Mouse (Mus musculus) intestine, embryonic 15.5 days (tissue): ENCODE measurements around the gene Eif2b5. TPM values are rescaled to one million over a fixed set of nuclear protein-coding genes. Genes with fewer than 3 reads are reported as not detected.
A peak's percentile ranks its signal among the peaks of the same experiment; 100 is the strongest.

Experiments used
- ATAC-seq: fragments of 200-750 bp; cut with Nextera tagmentation; 2 replicates; pipeline ENCODE4 v1.8.0; 2017; ENCODE audit warnings: moderate TSS enrichment, moderate library complexity
- H3K27ac ChIP-seq: fragments of 300-500 bp; sonication (generic); 2 replicates; pipeline ENCODE4 v1.5.1; 2015; ENCODE audit warnings: mild to moderate bottlenecking, inconsistent platforms
- H3K27me3 ChIP-seq: fragments of 300-500 bp; sonication (generic); replicated peaks from 2 replicates; pipeline ENCODE4 v1.6.1; 2015; ENCODE audit warnings: inconsistent platforms
- H3K36me3 ChIP-seq: fragments of 300-500 bp; sonication (generic); 2 replicates; pipeline ENCODE4 v1.6.1; 2015; ENCODE audit warnings: inconsistent platforms
- H3K4me1 ChIP-seq: fragments of 300-500 bp; sonication (generic); replicated peaks from 2 replicates; pipeline ENCODE4 v1.6.1; 2015; ENCODE audit warnings: inconsistent platforms
- H3K4me2 ChIP-seq: fragments of 300-500 bp; sonication (generic); replicated peaks from 2 replicates; pipeline ENCODE4 v1.6.1; 2015; ENCODE audit warnings: mild to moderate bottlenecking, inconsistent platforms
- H3K4me3 ChIP-seq: fragments of 300-500 bp; sonication (generic); replicated peaks from 2 replicates; pipeline ENCODE4 v1.5.1; 2015; ENCODE audit warnings: inconsistent platforms
- H3K9ac ChIP-seq: fragments of 300-500 bp; sonication (generic); 2 replicates; pipeline ENCODE4 v1.6.1; 2015; ENCODE audit warnings: inconsistent platforms
- H3K9me3 ChIP-seq: fragments of 300-500 bp; sonication (generic); 2 replicates; pipeline ENCODE4 v1.6.1; 2016; ENCODE audit warnings: inconsistent platforms
- WGBS: fragments of 180-500 bp; shearing (Covaris S2); methylation state at CpG from one replicate; pipeline ENCODE4 v1.1.7; 2015; 5-methylcytosine and 5-hydroxymethylcytosine counted together
- polyA plus RNA-seq: library from polyadenylated mRNA; unstranded; fragments of >200 nt; fragmentation: Nextera tagmentation; extraction: Ambion mirVana; gene quantifications from 2 replicates; pipeline ENCODE4 v1.2.1, GENCODE M21; 2015

The Eif2b5 gene
- polyA plus RNA-seq, 1 experiment from 2014 or later: 102 TPM

DNA sequence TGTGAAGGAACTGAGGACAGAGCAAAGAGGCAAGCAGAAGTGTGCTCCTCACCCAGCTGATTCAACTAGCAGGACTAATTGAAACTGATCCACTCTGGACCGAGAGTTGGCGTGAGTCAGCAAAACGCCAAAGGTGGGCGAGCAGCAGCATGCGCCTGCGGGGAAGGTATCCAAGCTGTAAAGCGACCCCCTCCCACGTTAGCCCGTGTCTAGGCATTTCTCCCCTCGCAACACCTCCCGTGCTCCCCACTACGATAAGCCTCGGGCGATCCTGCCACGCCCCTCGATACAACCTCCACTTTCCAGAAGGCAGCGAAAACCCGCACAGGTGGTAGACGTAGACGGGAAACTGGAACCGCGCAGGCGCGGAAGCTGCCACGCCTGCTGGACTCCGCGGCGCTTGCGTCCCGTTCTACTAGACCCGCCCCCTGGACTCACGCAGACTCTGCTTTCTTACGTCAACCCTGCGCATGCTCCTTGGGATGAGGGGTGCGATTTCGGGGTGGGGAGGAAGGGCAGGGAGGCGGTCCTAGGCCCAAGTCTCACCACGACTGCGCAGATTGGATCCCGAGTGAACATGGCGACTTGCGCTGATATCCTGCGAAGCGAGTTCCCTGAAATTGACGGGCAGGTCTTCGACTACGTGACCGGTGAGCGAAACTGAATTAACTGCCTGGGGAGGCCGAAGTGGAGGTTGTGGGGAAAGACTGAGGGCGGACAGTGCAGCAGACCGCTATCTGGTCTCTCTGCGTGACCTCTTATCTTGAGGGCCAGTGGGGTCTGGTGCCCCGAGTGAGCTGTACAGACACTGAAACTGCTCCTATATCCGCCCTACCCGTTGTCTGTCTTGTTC, 49.7 kb downstream of the Eif2b5 start, which contains the start of gene Abcf3:
Abcf3 (plus strand) TSS at position 482 of the 853 bp plus-strand sequence.
- no peaks in the 10 kb centered on the region for H3K27me3 ChIP-seq
- H3K36me3 ChIP-seq: peaks cover 33% of the 10 kb centered on the region
- H3K4me2 ChIP-seq: peak within 1 kb of the TSS; percentile 76
- peak within 1 kb of the TSS; percentile 82 for H3K27ac ChIP-seq
- peak; percentile 99 for ATAC-seq
- under 1% methylated on average over 56 of the region's 56 CpGs for WGBS
- H3K4me1 ChIP-seq: peaks cover 13% of the 10 kb centered on the region
- peak within 1 kb of the TSS; percentile 76 for H3K9ac ChIP-seq
- no peaks in the 10 kb centered on the region for H3K9me3 ChIP-seq
- peak within 1 kb of the TSS; percentile 70 for H3K4me3 ChIP-seq

DNA sequence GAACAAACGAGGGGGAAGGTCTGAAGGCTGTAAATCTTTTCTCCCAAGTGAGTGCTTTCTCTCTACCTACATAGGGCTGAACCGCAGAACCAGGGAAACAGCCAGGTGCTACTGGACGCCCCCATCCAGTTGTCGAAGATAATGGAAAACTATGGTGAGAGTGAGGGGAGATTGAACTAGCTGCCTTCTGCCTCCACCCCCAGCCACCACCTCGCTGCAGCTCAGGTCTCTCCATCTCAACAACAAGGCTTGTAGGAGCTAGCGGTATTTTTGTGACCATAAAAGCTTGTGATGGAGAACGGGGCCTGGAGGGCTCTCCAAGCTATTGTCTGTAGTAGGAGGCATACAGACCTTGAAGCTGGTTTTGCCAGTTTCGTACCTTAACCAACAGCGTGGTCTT, 50.5 kb downstream of the Eif2b5 start:
- Histone ChIP-seq H3K27me3 (no peaks in the 10 kb centered on the region), H3K36me3 (peaks cover 28% of the 10 kb centered on the region), H3K9me3 (no peaks in the 10 kb centered on the region), H3K4me3 (peak overlapping the region; percentile 70), H3K4me1 (peaks cover 13% of the 10 kb centered on the region), H3K4me2 (peak overlapping the region; percentile 76), H3K27ac (no peak overlapping the region), H3K9ac (peak overlapping the region; percentile 76)
- WGBS: 45% methylated on average over 9 of the region's 9 CpGs
- ATAC-seq: no peak

DNA sequence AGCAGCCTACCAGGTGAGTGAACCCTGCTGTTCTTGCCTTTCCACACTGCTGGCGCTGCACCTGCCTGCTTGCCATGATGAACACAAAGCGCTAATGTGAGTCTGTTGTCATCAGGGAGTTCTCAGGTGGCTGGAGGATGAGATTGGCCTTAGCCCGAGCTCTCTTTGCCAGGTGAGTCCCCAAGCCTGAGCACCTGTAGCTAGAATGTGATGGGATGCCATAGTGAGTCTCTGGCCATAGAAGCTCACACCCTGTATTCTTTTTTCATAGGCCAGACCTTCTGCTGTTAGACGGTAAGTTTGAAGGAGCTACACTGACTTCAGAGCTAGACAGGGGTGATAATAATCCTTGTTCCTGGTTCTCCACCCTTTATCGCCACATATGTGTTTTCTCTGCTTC, 53.1 kb downstream of the Eif2b5 start:
- Histone ChIP-seq H3K9me3 (no peaks in the 10 kb centered on the region), H3K4me3 (no peak overlapping the region), H3K27me3 (no peaks in the 10 kb centered on the region), H3K9ac (no peak overlapping the region), H3K4me2 (no peak overlapping the region), H3K27ac (no peak overlapping the region), H3K36me3 (peaks cover 26% of the 10 kb centered on the region), H3K4me1 (peaks cover 13% of the 10 kb centered on the region)
- ATAC-seq: no peak
- 94% methylated on average over 5 of the region's 5 CpGs for WGBS

DNA sequence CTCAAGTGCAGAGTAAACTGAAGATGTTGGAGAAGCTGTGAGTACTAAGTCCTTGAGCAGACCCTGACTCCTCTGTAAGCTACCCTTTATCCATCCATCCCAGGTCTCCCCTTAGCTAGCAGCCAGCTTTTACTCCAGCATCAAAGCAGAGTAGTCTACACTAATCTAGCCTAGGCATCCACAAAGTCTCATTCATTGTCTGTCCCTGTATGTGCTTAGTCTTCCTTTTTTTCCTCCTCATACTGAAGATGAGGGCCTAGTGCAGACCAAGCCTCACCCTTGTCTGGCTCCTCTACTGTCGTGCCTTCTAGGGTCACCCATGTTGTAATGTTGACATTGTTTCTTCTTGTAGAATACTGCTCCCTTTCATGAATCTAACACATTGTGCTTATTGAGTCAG, 54.0 kb downstream of the Eif2b5 start:
- no peak overlapping the region for H3K4me3 ChIP-seq
- H3K9me3 ChIP-seq: no peaks in the 10 kb centered on the region
- 88% methylated on average over 1 of the region's 1 CpGs for WGBS
- H3K36me3 ChIP-seq: peaks cover 29% of the 10 kb centered on the region
- H3K4me1 ChIP-seq: peaks cover 10% of the 10 kb centered on the region
- ATAC-seq: no peak
- no peaks in the 10 kb centered on the region for H3K27me3 ChIP-seq
- no peak overlapping the region for H3K9ac ChIP-seq
- no peak overlapping the region for H3K4me2 ChIP-seq
- no peak overlapping the region for H3K27ac ChIP-seq

DNA sequence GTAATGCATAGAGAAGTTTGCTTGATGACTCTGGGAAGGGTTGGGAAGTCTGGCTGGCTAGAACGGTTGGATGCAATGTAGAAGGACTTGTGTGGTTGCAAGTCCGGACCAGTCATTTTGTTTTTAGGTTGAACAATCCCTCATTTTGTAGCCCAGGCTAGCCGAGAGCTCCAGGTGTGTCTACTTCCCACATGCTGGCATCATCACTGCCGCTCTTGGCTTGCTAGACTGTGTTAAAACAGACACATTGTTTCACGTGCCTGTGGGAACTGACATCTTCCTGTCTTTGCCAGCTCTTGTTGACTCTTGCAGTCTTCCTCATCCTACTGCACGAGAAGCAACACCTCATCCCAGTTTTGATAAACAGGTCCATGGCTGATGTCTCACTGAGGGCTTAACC, 56.4 kb downstream of the Eif2b5 start:
- peaks cover 47% of the 10 kb centered on the region for H3K36me3 ChIP-seq
- 90% methylated on average over 6 of the region's 6 CpGs for WGBS
- H3K4me2 ChIP-seq: no peak overlapping the region
- H3K4me1 ChIP-seq: no peaks in the 10 kb centered on the region
- ATAC-seq: no peak
- no peaks in the 10 kb centered on the region for H3K9me3 ChIP-seq
- H3K4me3 ChIP-seq: no peak overlapping the region
- no peak overlapping the region for H3K27ac ChIP-seq
- H3K9ac ChIP-seq: no peak overlapping the region
- no peaks in the 10 kb centered on the region for H3K27me3 ChIP-seq

DNA sequence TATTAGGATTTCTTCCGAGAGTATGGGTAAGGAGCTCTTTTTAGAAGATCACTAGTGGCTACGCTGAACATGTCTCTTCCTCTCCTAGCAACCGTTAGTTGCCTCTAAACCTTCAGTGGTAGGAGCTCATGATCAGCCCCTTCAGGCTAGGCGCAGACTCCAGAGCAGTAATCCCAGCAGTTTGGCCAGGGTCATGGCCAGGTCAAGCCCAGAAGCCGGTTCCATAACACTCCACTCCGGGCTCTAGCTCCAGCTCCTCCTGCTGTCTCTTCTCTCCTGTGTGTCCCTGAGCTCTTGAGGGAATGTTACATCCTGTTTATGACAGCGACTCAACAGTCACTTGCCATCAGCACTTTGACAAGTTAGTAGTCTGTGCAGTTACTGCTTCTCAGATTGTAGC, 58.8 kb downstream of the Eif2b5 start:
- no peak for ATAC-seq
- Histone ChIP-seq H3K27ac (no peak overlapping the region), H3K27me3 (no peaks in the 10 kb centered on the region), H3K4me2 (no peak overlapping the region), H3K36me3 (peaks cover 40% of the 10 kb centered on the region), H3K4me3 (no peak overlapping the region), H3K9me3 (no peaks in the 10 kb centered on the region), H3K4me1 (no peaks in the 10 kb centered on the region), H3K9ac (no peak overlapping the region)
- WGBS: 56% methylated on average over 7 of the region's 7 CpGs

Other genes starting within 250 kb of the Eif2b5 start
- 94.5 and 95.5 TPM in 2 replicates for gene Parl, start 196.4 kb upstream of the Eif2b5 start, polyA plus RNA-seq
- not detected in 2 replicates for gene Cyp2ab1, start 173.4 kb upstream of the Eif2b5 start, polyA plus RNA-seq
- 39.4 and 40.0 TPM in 2 replicates for gene Abcc5, start 72.4 kb upstream of the Eif2b5 start, polyA plus RNA-seq
- 18.1 and 19.5 TPM in 2 replicates for gene Dvl3, start 18.2 kb downstream of the Eif2b5 start, polyA plus RNA-seq
- gene Ap2m1, start 36.7 kb downstream of the Eif2b5 start, polyA plus RNA-seq: 614 and 624 TPM in 2 replicates
- gene Abcf3, start 49.8 kb downstream of the Eif2b5 start, polyA plus RNA-seq: 58.6 and 59.0 TPM in 2 replicates
- gene Vwa5b2, start 90.7 kb downstream of the Eif2b5 start, polyA plus RNA-seq: 5.5 and 7.0 TPM in 2 replicates
- 32.0 and 37.2 TPM in 2 replicates for gene Eef1akmt4, start 112.8 kb downstream of the Eif2b5 start, polyA plus RNA-seq
- 0.19 TPM in 1 of 2 replicates, not detected in the other for gene Gm49333, start 112.8 kb downstream of the Eif2b5 start, polyA plus RNA-seq
- gene Alg3, start 112.9 kb downstream of the Eif2b5 start, polyA plus RNA-seq: 40.1 and 46.0 TPM in 2 replicates
- 0.83 and 0.97 TPM in 2 replicates for gene Camk2n2, start 122.5 kb downstream of the Eif2b5 start, polyA plus RNA-seq
- gene Ece2, start 131.0 kb downstream of the Eif2b5 start, polyA plus RNA-seq: 1.3 and 1.6 TPM in 2 replicates
- gene Psmd2, start 152.8 kb downstream of the Eif2b5 start, polyA plus RNA-seq: 283 and 284 TPM in 2 replicates
- gene Eif4g1, start 169.5 kb downstream of the Eif2b5 start, polyA plus RNA-seq: 183 and 196 TPM in 2 replicates
- gene Fam131a, start 194.4 kb downstream of the Eif2b5 start, polyA plus RNA-seq: 6.3 and 6.7 TPM in 2 replicates
- 104 and 112 TPM in 2 replicates for gene Polr2h, start 218.8 kb downstream of the Eif2b5 start, polyA plus RNA-seq
- 14.3 and 15.7 TPM in 2 replicates for gene Clcn2, start 218.9 kb downstream of the Eif2b5 start, polyA plus RNA-seq
- 3.3 and 3.6 TPM in 2 replicates for gene Chrd, start 234.3 kb downstream of the Eif2b5 start, polyA plus RNA-seq
- 1.8 and 2.4 TPM in 2 replicates for gene Thpo, start 235.7 kb downstream of the Eif2b5 start, polyA plus RNA-seq